Mouse (Mus musculus) embryonic stem cell, embryonic (primary cell): Measurements from ENCODE around the gene Gm20388.

ENCODE experiments used
- CTCF ChIA-PET, 4 experiments: fragments of 300-600 bp in 2 of 4; fragments of 350-600 bp in 2 of 4; sonication (Branson Sonifier 250); formaldehyde crosslinking; loops; one replicate each; lab custom pipeline; 2022; ENCODE audit warnings: inconsistent platforms in 2 of 4; lab: Charles Lee
- POLR2A ChIA-PET, 4 experiments: fragments of 300-600 bp in 2 of 4; fragments of 350-600 bp in 2 of 4; sonication (Branson Sonifier 250); formaldehyde crosslinking; loops; one replicate each; lab custom pipeline; 2022; ENCODE audit warnings: antibody characterized with exemption in 4 of 4, inconsistent platforms in 1 of 4; lab: Charles Lee

The Gm20388 gene

GRCm38 (mm10) chr8:122005422-122006204, 2095.0 kb downstream of the Gm20388 start:
- CTCF ChIA-PET, result interaction anchor here in 3 of 4 experiments (0.6 to 1.8 kb wide), 10 partner anchors 9 to 373 kb away, joined by 3 to 7 read pairs (median 4); no protein-coding TSS in a partner anchor
- POLR2A ChIA-PET, result interaction anchor here in 3 of 4 experiments (0.7 to 1.6 kb wide), 13 partner anchors 9 to 155 kb away, joined by 3 to 5 read pairs (median 3); no protein-coding TSS in a partner anchor

- CTCF ChIA-PET, result interaction anchor here (0.6 to 1.8 kb wide), 11 partner anchors 19 to 375 kb away, joined by 3 to 7 read pairs (median 3); no protein-coding TSS in a partner anchor
- POLR2A ChIA-PET, result interaction anchor here in 3 of 4 experiments (0.6 to 1.6 kb wide), 10 partner anchors 8 to 565 kb away, joined by 3 to 5 read pairs (median 3); no protein-coding TSS in a partner anchor
Measured at GRCm38 (mm10) chr8:122006688-122007484, 2096.2 kb downstream of the Gm20388 start.

GRCm38 (mm10) chr8:122008395-122008794, 2097.8 kb downstream of the Gm20388 start:
- CTCF ChIA-PET, result interaction anchor here in 1 of 4 experiments (1.0 kb wide), 1 partner anchor 31 kb away, joined by 3 read pairs; no protein-coding TSS in a partner anchor
- POLR2A ChIA-PET, result interaction anchor here in 1 of 4 experiments (1.1 to 1.4 kb wide), 4 partner anchors 16 to 158 kb away, joined by 3 to 5 read pairs (median 4); no protein-coding TSS in a partner anchor

- CTCF ChIA-PET, result interaction anchor here (0.5 to 1.7 kb wide), 9 partner anchors 9 to 1098 kb away, joined by 3 to 4 read pairs (median 3); no protein-coding TSS in a partner anchor
- POLR2A ChIA-PET, result interaction anchor here in 3 of 4 experiments (0.6 to 1.8 kb wide), 5 partner anchors 9 to 355 kb away, joined by 3 to 9 read pairs (median 3); no protein-coding TSS in a partner anchor
Measured at GRCm38 (mm10) chr8:122010638-122011037, 2100.0 kb downstream of the Gm20388 start.

GRCm38 (mm10) chr8:122011066-122011588, 2100.5 kb downstream of the Gm20388 start:
- ChIA-PET CTCF (interaction anchor here (0.5 to 1.7 kb wide), 10 partner anchors 9 to 1279 kb away, joined by 3 to 4 read pairs (median 3); no protein-coding TSS in a partner anchor), POLR2A (interaction anchor here in 2 of 4 experiments (1.1 to 1.8 kb wide), 3 partner anchors 10 to 161 kb away, joined by 3 to 9 read pairs (median 4); no protein-coding TSS in a partner anchor)

- ChIA-PET CTCF (interaction anchor here in 3 of 4 experiments (0.5 to 1.8 kb wide), 7 partner anchors 11 to 1275 kb away, joined by 3 to 5 read pairs (median 3); no protein-coding TSS in a partner anchor), POLR2A (interaction anchor here in 2 of 4 experiments (0.6 to 1.8 kb wide), 5 partner anchors 8 to 162 kb away, joined by 3 to 5 read pairs (median 3); no protein-coding TSS in a partner anchor)
Measured at GRCm38 (mm10) chr8:122014606-122015005, 2104.0 kb downstream of the Gm20388 start.

GRCm38 (mm10) chr8:122018046-122018831, 2107.6 kb downstream of the Gm20388 start:
- CTCF ChIA-PET, result interaction anchor here in 3 of 4 experiments (0.6 to 1.2 kb wide), 3 partner anchors 17 to 83 kb away, joined by 3 to 9 read pairs (median 3); no protein-coding TSS in a partner anchor
- POLR2A ChIA-PET, result interaction anchor here in 1 of 4 experiments (2.7 kb wide), 1 partner anchor 11 kb away, joined by 9 read pairs; no protein-coding TSS in a partner anchor

- CTCF ChIA-PET, result interaction anchor here in 1 of 4 experiments (1.2 kb wide), 1 partner anchor 18 kb away, joined by 3 read pairs; no protein-coding TSS in a partner anchor
Measured at GRCm38 (mm10) chr8:122019162-122019561, 2108.5 kb downstream of the Gm20388 start.

GRCm38 (mm10) chr8:122020050-122020771, 2109.6 kb downstream of the Gm20388 start:
- POLR2A ChIA-PET, result interaction anchor here in 1 of 4 experiments (0.9 to 1.2 kb wide), 3 partner anchors 14 to 221 kb away, joined by 3 read pairs; no protein-coding TSS in a partner anchor
- CTCF ChIA-PET, result interaction anchor here in 1 of 4 experiments (0.5 to 0.6 kb wide), 2 partner anchors 512 to 598 kb away, joined by 4 read pairs; no protein-coding TSS in a partner anchor

More at GRCm38 (mm10) chr8:122019162-122019561, 2108.5 kb downstream of the Gm20388 start:
- POLR2A ChIA-PET, result interaction anchor here in 1 of 4 experiments (1.2 kb wide), 1 partner anchor 168 kb away, joined by 3 read pairs; no protein-coding TSS in a partner anchor

- CTCF ChIA-PET, result interaction anchor here in 2 of 4 experiments (0.6 to 1.1 kb wide), 3 partner anchors 21 to 237 kb away, joined by 3 to 4 read pairs (median 3); no protein-coding TSS in a partner anchor
- POLR2A ChIA-PET, result interaction anchor here in 2 of 4 experiments (0.6 to 1.4 kb wide), 4 partner anchors 9 to 171 kb away, joined by 3 to 5 read pairs (median 4); no protein-coding TSS in a partner anchor
Measured at GRCm38 (mm10) chr8:122021725-122022124, 2111.1 kb downstream of the Gm20388 start.

GRCm38 (mm10) chr8:122022274-122022673, 2111.6 kb downstream of the Gm20388 start:
- POLR2A ChIA-PET, result interaction anchor here in 2 of 4 experiments (1.1 to 1.4 kb wide), 3 partner anchors 10 to 171 kb away, joined by 3 to 5 read pairs (median 4); no protein-coding TSS in a partner anchor

GRCm38 (mm10) chr8:122022705-122023104, 2112.1 kb downstream of the Gm20388 start:
- ChIA-PET POLR2A (interaction anchor here in 1 of 4 experiments (1.0 kb wide), 1 partner anchor 11 kb away, joined by 3 read pairs; no protein-coding TSS in a partner anchor), CTCF (interaction anchor here in 3 of 4 experiments (0.5 to 1.3 kb wide), 4 partner anchors 45 to 316 kb away, joined by 3 read pairs; no protein-coding TSS in a partner anchor)

More at GRCm38 (mm10) chr8:122022274-122022673, 2111.6 kb downstream of the Gm20388 start:
- CTCF ChIA-PET, result interaction anchor here in 2 of 4 experiments (0.5 to 0.6 kb wide), 2 partner anchors 20 to 317 kb away, joined by 3 to 4 read pairs; no protein-coding TSS in a partner anchor

GRCm38 (mm10) chr8:122025546-122025945, 2114.9 kb downstream of the Gm20388 start:
- CTCF ChIA-PET, result interaction anchor here in 2 of 4 experiments (0.5 to 0.6 kb wide), 2 partner anchors 10 to 19 kb away, joined by 3 to 14 read pairs; no protein-coding TSS in a partner anchor
- POLR2A ChIA-PET, result interaction anchor here in 3 of 4 experiments (0.6 to 1.8 kb wide), 3 partner anchors 9 to 143 kb away, joined by 4 to 5 read pairs (median 4); no protein-coding TSS in a partner anchor

GRCm38 (mm10) chr8:122028116-122028515, 2117.5 kb downstream of the Gm20388 start:
- POLR2A ChIA-PET, result interaction anchor here in 1 of 4 experiments (0.6 to 3.0 kb wide), 4 partner anchors 10 to 1326 kb away, joined by 3 to 11 read pairs (median 6); no protein-coding TSS in a partner anchor
- CTCF ChIA-PET, result interaction anchor here in 1 of 4 experiments (0.6 kb wide), 1 partner anchor 1625 kb away, joined by 6 read pairs; no protein-coding TSS in a partner anchor
